Mouse (Mus musculus) liver, embryonic 12.5 days (tissue): ENCODE measurements around the gene Evl. TPM values are rescaled to one million over a fixed set of nuclear protein-coding genes. Genes with fewer than 3 reads are reported as not detected.

ENCODE experiments used
- ATAC-seq: fragments of 200-750 bp; cut with Nextera tagmentation; 2 replicates; pipeline ENCODE4 v1.8.0; 2017; ENCODE audit warnings: moderate number of reproducible peaks, mild to moderate bottlenecking, moderate library complexity
- H3K27ac ChIP-seq: fragments of 300-500 bp; sonication (generic); 2 replicates; pipeline ENCODE4 v1.5.1; 2016; ENCODE audit warnings: mild to moderate bottlenecking
- H3K27me3 ChIP-seq: fragments of 300-500 bp; sonication (generic); replicated peaks from 2 replicates; pipeline ENCODE4 v1.6.1; 2016; ENCODE audit warnings: mild to moderate bottlenecking, moderate library complexity
- H3K36me3 ChIP-seq: fragments of 300-500 bp; sonication (generic); 2 replicates; pipeline ENCODE4 v1.6.1; 2016; ENCODE audit warnings: mild to moderate bottlenecking, moderate library complexity
- H3K4me1 ChIP-seq: fragments of 300-500 bp; sonication (generic); 2 replicates; pipeline ENCODE4 v1.6.1; 2016
- H3K4me2 ChIP-seq: fragments of 300-500 bp; sonication (generic); 2 replicates; pipeline ENCODE4 v1.6.1; 2016; ENCODE audit warnings: mild to moderate bottlenecking, moderate library complexity
- H3K4me3 ChIP-seq: fragments of 300-500 bp; sonication (generic); 2 replicates; pipeline ENCODE4 v1.5.1; 2016; ENCODE audit warnings: mild to moderate bottlenecking, moderate library complexity
- H3K9ac ChIP-seq: fragments of 300-500 bp; sonication (generic); 2 replicates; pipeline ENCODE4 v1.6.1; 2016; ENCODE audit warnings: mild to moderate bottlenecking, moderate library complexity
- H3K9me3 ChIP-seq: fragments of 300-500 bp; sonication (generic); replicated peaks from 2 replicates; pipeline ENCODE4 v1.6.1; 2016; ENCODE audit warnings: mild to moderate bottlenecking, moderate library complexity
- WGBS: fragments of 180-500 bp; shearing (Covaris S2); methylation state at CpG from one replicate; pipeline ENCODE4 v1.1.7; 2016; ENCODE audit not compliant: insufficient replicate concordance; 5-methylcytosine and 5-hydroxymethylcytosine counted together
- polyA plus RNA-seq: library from polyadenylated mRNA; unstranded; fragments of >200 nt; fragmentation: Nextera tagmentation; extraction: Ambion mirVana; gene quantifications from 2 replicates; pipeline ENCODE4 v1.2.1, GENCODE M21; 2016

Evl gene
- polyA plus RNA-seq, 1 experiment from 2014 or later, result 12.9 TPM

DNA sequence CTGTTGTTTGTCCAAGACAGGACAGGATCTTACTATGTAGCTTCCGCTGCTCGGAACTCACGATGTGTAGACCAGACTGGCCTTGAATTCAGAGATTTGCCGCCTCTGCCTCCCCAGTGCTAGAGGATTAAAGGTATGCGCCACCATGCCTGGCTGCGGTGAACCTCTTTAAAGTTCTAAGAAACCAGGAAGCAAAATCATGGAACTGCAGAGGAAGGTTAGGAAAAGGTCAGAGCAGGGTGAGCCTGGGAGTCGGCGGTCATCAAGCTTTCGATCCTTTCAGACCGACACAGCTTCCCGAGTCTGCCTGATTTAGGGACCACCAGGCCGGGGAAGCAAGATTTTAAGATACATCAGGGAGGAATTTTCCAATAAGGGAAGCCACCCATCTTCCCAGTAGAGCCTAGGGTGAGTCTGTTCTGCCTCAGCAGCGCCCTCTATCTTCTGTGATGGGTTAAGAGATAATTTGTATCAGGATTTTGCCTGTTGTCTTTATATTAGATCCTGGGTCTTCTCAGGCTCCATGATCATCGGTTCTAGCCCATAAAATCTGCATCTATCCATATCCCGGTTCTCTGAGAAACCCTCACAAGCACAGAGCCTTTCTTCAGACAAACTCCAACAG is 7.2 kb upstream of the Evl start:
- H3K9ac ChIP-seq, result no peak overlapping the region
- H3K4me2 ChIP-seq, result no peak overlapping the region

DNA sequence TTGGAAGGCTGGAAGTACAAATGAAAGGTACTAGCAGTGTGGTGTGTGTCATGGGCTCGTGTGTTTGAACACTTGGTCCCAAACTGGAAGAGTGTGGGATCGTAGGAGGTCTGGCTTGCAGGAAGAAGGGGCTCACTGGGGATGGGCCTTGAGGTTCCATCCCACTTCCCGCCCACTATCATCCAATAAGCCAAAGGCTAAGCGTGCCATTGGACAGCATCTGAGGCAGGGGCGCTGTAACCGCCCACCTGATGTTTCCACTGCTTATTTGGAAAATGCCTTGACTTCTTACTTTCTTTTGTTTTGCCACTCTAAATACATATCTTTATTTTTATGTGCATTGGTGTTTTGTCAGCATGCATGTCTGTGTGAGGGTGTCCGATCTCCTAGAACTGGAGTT is 2.8 kb upstream of the Evl start:
- no peak overlapping the region for H3K9ac ChIP-seq
- ATAC-seq, result no peak
- H3K27ac ChIP-seq, result no peak overlapping the region
- no peak overlapping the region for H3K4me2 ChIP-seq
- H3K9me3 ChIP-seq, result 0 out of 2 replicates have a peak, but pooled peaks cover 3% of the 10 kb centered on the region
- no peak overlapping the region for H3K4me3 ChIP-seq
- 71% methylated on average over 7 of the region's 7 CpGs for WGBS
- H3K36me3 ChIP-seq, result no peaks in the 10 kb centered on the region
- peaks cover 19% of the 10 kb centered on the region; the same call in 1 of the 2 replicates for H3K4me1 ChIP-seq
- peaks cover 57% of the 10 kb centered on the region for H3K27me3 ChIP-seq

More for the DNA sequence above, 7.2 kb upstream of the Evl start:
- H3K27me3 ChIP-seq, result peaks cover 33% of the 10 kb centered on the region
- WGBS, result 61% methylated on average over 15 of the region's 15 CpGs
- H3K9me3 ChIP-seq, result 0 out of 2 replicates have a peak, but pooled peaks cover 3% of the 10 kb centered on the region
- H3K4me1 ChIP-seq, result no peaks in the 10 kb centered on the region
- H3K27ac ChIP-seq, result no peak overlapping the region
- H3K4me3 ChIP-seq, result no peak overlapping the region
- no peaks in the 10 kb centered on the region for H3K36me3 ChIP-seq
- no peak for ATAC-seq

DNA sequence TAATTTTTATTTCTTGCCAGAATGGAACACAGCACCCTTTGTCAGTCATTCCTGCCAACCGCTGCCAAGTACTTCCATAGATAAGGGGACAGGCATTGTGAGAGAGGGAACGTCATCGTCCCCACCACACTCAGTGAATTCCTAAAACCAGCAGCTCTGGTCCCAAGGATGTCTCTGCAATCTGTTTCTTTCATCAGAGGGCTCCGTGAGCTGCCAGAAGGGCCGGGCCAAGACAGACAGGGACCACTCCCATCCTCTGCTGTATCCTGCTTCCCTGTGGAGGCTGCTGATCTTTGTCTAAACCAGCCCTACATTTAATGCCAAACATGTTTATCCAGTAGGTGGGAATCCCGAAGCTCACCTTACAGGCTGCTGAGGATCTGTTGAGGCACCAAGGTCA is 1.4 kb upstream of the Evl start:
- no peak for ATAC-seq
- Histone ChIP-seq H3K9me3 (0 out of 2 replicates have a peak, but pooled peaks cover under 1% of the 10 kb centered on the region), H3K27ac (no peak overlapping the region), H3K36me3 (no peaks in the 10 kb centered on the region), H3K4me3 (no peak overlapping the region), H3K27me3 (peaks cover 56% of the 10 kb centered on the region), H3K4me2 (no peak overlapping the region), H3K9ac (no peak overlapping the region), H3K4me1 (peaks cover 32% of the 10 kb centered on the region; the same call in 1 of the 2 replicates)
- 30% methylated on average over 6 of the region's 6 CpGs for WGBS

DNA sequence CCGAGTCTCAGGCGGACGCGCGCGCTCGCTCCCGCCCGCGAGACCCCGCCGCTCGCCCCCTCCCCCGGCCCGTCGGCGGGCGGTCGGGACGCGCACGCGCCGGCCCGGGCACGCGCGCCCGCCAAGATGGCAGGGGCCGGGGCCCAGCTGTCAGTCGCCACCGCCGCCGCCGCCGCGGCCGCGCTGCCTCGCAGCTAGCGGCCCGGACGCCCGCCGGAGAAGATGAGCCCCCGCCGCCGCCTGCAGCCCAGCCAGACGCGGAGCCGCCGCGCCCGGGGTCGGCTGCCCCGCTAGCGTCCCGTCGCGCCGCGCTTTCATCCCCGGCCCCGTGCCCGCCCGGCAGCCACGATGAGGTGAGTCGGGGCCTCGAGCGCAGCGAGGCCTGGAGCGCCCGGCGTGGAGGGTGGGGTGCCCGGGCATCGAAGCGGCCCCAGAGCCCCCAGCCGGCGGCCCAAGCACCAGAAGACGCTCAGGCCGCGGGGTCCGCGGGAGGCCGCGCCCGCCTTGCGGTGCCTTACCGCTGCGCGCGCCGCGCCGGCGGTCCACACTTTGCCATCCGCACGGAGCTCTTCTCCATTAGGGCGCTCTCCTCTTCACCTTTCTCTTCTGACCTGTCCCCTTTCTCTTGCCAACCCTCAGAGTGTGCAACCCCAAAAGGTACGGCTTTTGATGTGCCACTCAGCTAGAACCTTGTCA is 489 bp downstream of the Evl start:
- Histone ChIP-seq H3K4me3 (peak overlapping the region; percentile 71), H3K27ac (peak overlapping the region; percentile 36; the same call in 1 of the 2 replicates)

DNA sequence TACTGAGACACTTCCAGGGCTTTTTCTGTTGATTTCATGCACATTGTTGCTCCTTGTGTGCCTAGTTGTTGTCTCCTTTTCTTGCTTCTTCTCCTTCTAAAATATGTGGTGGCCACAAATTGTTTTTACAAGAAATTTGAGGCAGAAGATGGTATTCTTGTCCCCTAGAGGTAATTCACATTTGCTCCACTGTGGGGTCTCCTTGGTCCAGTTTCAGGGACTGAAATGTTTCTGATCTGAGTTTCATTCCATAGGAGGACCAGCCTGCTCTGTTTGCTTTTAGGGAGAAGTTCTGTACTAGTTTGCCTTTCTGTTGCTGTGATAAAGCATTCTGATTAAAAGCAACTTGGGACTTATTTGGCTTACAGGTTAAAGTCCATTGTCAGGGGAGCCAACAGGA is 3.7 kb downstream of the Evl start:
- no peaks in the 10 kb centered on the region for H3K36me3 ChIP-seq
- H3K9me3 ChIP-seq, result no peaks in the 10 kb centered on the region
- peaks cover 39% of the 10 kb centered on the region; the same call in 1 of the 2 replicates for H3K4me1 ChIP-seq
- no peak for ATAC-seq
- H3K4me3 ChIP-seq, result no peak overlapping the region
- H3K4me2 ChIP-seq, result no peak overlapping the region
- peaks cover 33% of the 10 kb centered on the region for H3K27me3 ChIP-seq
- no peak overlapping the region for H3K9ac ChIP-seq
- no peak overlapping the region for H3K27ac ChIP-seq

More for the DNA sequence above, 489 bp downstream of the Evl start:
- under 1% methylated on average over 56 of the region's 100 CpGs for WGBS
- Histone ChIP-seq H3K4me2 (peak overlapping the region; percentile 90), H3K36me3 (no peaks in the 10 kb centered on the region), H3K27me3 (peaks cover 56% of the 10 kb centered on the region), H3K4me1 (peaks cover 39% of the 10 kb centered on the region; the same call in 1 of the 2 replicates), H3K9ac (peak overlapping the region; percentile 69), H3K9me3 (no peaks in the 10 kb centered on the region)
- peak; percentile 64 for ATAC-seq

DNA sequence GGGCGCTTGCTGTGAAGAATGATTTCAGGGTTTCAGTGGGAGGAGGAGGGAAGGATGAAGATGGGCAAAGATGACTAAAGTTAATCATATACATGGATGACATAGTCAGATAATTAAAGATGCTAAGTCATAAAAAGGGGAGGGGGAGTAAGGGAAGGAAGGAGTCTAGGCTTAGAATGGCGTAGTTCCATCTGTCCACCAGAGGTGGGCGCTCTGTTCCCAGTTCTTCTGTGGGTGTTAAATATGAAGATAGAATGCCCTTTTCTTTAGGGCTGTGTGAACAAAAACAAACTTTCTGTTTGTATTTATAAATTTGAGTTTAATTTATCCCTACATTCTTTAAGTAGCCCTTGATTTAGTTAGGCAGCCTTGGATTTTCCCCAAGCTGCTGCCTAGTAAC is 8.7 kb downstream of the Evl start:
- Histone ChIP-seq H3K4me1 (peaks cover 6% of the 10 kb centered on the region; the same call in 1 of the 2 replicates), H3K27ac (no peak overlapping the region), H3K4me2 (no peak overlapping the region), H3K36me3 (no peaks in the 10 kb centered on the region), H3K9ac (no peak overlapping the region), H3K27me3 (no peaks in the 10 kb centered on the region), H3K9me3 (no peaks in the 10 kb centered on the region), H3K4me3 (no peak overlapping the region)
- 69% methylated on average over 3 of the region's 3 CpGs for WGBS
- ATAC-seq, result no peak

DNA sequence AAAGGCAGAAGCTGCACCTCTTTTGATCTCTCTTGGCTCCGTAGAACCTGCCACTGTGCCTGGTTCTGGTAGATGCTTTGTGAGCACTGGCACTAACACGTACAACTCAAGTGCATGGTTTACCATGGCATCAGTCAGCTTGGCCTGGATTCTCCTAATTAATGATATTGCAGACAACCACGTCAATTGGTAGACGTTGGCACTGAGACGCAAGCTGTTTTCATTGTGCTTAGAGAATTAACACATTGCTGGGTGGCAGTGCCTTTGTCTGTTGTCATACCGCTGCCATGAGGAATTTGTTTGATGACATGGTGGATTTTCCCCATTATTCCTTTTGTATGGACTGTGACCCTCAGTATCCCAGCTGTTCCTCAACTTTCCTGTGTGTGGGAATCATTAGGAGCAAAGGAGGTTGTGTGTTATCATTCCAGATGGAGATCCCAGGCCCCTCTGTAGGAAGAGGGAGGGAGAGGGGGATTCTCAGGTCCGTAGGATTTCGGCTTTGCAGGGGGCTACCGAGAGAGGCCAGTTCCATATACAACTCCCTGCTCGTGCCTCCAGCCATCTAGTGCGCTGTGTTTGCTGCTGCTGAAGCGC is 10.5 kb downstream of the Evl start:
- no peak for ATAC-seq
- Histone ChIP-seq H3K9me3 (no peaks in the 10 kb centered on the region), H3K4me1 (no peaks in the 10 kb centered on the region), H3K4me3 (no peak overlapping the region), H3K36me3 (no peaks in the 10 kb centered on the region), H3K27me3 (no peaks in the 10 kb centered on the region), H3K4me2 (no peak overlapping the region), H3K9ac (no peak overlapping the region), H3K27ac (no peak overlapping the region)
- WGBS, result 76% methylated on average over 12 of the region's 12 CpGs

DNA sequence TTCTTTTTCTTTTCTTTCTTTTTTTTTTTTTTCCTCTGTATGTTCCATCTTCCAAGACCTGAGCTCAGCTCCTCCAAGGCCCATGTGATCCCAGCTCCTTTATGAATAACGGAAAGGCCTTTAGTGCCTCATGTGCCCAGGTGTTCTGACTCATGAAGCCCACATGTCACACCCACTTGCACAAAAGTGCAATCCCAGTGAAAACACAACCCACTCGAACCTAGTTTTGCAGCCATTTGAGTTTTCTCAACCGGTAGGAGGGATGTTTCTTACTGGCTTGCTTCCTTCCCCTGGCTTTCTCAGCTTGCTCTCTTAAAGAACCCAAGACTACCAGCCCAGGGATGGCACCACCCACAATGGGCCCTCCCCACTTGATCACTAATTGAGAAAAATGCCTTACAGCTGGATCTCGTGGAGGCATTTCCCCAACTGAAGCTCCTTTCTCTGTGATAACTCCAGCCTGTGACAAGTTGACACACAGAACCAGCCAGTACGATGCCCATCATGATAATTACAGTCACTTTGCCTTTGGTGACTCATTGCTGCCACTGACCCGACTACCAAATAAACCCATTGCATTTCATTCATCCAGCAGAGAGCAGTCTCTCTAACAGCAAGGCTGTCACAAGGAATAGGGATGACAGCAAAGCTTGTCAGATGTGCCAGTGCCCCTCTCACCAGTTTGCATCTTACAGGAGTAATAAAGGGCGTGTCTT is 24.8 kb downstream of the Evl start:
- H3K9ac ChIP-seq, result no peak overlapping the region
- no peak for ATAC-seq
- no peak overlapping the region for H3K27ac ChIP-seq
- H3K9me3 ChIP-seq, result no peaks in the 10 kb centered on the region
- no peaks in the 10 kb centered on the region for H3K36me3 ChIP-seq
- no peak overlapping the region for H3K4me3 ChIP-seq
- H3K4me2 ChIP-seq, result no peak overlapping the region
- no peaks in the 10 kb centered on the region for H3K27me3 ChIP-seq
- WGBS, result 55% methylated on average over 7 of the region's 7 CpGs
- H3K4me1 ChIP-seq, result no peaks in the 10 kb centered on the region

DNA sequence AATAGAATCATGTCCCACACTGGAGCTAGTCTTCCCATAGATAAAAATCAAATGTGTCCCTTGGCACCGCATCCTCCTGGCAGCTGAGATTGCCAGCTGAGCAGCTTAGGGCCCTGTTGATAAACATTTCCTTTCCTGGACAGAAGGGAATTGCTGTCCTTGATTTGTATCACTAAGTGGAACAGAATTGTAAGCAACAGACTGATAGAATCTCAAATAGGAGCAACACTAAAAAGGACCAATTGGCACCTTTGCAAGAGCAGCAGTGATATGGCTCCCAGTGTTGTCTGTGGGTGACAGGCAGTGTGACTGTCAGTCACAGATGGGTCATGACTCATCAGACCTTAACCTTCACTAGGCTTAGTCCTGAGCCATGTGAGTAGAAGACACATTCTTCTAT is 29.3 kb downstream of the Evl start:
- 67% methylated on average over 1 of the region's 1 CpGs for WGBS
- no peak for ATAC-seq
- Histone ChIP-seq H3K4me2 (no peak overlapping the region), H3K9me3 (no peaks in the 10 kb centered on the region), H3K4me3 (no peak overlapping the region), H3K9ac (no peak overlapping the region), H3K27ac (no peak overlapping the region), H3K36me3 (no peaks in the 10 kb centered on the region), H3K27me3 (no peaks in the 10 kb centered on the region), H3K4me1 (no peaks in the 10 kb centered on the region)

DNA sequence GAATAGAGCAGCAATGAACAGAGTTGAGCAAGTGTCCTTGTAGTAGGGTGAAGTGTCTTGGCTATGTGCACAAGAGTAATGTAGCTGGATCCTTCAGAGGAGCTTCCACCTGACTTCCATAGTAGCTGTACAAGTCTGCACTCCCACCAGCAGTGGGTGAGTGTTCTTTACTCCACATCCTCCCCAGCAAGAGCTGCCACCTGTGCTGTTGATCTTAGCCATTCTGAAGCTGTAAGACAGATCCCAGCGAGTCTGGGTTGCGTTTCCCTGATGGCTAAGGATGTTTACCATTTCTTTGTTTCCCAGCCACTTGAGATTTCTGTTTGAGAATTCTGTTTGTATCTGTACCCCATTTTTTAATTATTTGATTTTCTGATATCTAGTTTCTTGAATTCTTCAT is 35.6 kb downstream of the Evl start:
- no peak for ATAC-seq
- H3K9ac ChIP-seq, result no peak overlapping the region
- H3K27ac ChIP-seq, result no peak overlapping the region
- no peaks in the 10 kb centered on the region for H3K9me3 ChIP-seq
- H3K36me3 ChIP-seq, result no peaks in the 10 kb centered on the region
- 81% methylated on average over 2 of the region's 2 CpGs for WGBS
- H3K27me3 ChIP-seq, result no peaks in the 10 kb centered on the region
- no peak overlapping the region for H3K4me2 ChIP-seq
- no peak overlapping the region for H3K4me3 ChIP-seq
- H3K4me1 ChIP-seq, result no peaks in the 10 kb centered on the region

DNA sequence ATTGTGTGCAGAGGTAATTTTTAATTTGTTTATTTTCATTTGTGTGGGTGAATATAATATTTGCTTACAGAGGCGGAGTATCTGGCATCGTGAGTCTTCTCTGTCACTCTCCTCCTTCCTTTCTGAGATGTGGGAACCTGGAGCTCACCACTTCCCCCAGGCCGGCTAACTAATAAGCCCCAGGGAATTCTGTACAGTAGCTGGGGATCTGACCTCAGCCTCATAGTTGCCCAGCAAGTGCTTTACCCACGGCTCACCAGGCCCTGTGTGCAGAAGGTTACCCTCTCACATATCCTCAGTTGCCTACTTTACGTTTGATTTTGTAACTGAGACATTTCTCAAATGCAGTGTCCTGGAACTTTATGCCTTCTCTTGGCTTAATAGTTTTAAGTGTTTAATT is 37.1 kb downstream of the Evl start:
- WGBS, result 65% methylated on average over 5 of the region's 5 CpGs
- H3K27me3 ChIP-seq, result no peaks in the 10 kb centered on the region
- no peaks in the 10 kb centered on the region for H3K4me1 ChIP-seq
- H3K9me3 ChIP-seq, result no peaks in the 10 kb centered on the region
- H3K9ac ChIP-seq, result no peak overlapping the region
- ATAC-seq, result no peak
- H3K4me3 ChIP-seq, result no peak overlapping the region
- H3K27ac ChIP-seq, result no peak overlapping the region
- no peak overlapping the region for H3K4me2 ChIP-seq
- H3K36me3 ChIP-seq, result no peaks in the 10 kb centered on the region

DNA sequence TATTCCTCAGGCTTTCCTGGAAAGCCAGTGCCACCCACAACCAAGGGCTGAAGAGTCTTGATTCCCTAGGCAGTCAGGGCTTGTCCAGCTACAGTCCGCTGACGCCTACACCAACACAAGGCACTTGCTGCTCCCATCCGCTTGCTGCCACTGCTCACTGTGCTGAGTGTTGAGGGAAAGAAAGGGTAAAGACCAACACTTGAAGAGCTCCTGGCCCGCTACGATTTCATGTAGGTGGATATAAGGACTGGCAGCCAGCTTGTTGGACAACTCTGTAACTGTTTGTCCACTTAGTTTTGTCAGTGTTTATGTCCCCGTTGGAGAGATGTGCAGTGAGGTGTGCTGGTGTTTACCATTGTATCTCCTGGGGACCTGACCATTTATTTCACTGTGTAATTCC is 38.3 kb downstream of the Evl start:
- H3K4me2 ChIP-seq, result no peak overlapping the region
- no peak for ATAC-seq
- H3K4me3 ChIP-seq, result no peak overlapping the region
- no peaks in the 10 kb centered on the region for H3K27me3 ChIP-seq
- H3K36me3 ChIP-seq, result no peaks in the 10 kb centered on the region
- WGBS, result 81% methylated on average over 6 of the region's 6 CpGs
- H3K9me3 ChIP-seq, result no peaks in the 10 kb centered on the region
- H3K4me1 ChIP-seq, result no peaks in the 10 kb centered on the region
- no peak overlapping the region for H3K27ac ChIP-seq
- H3K9ac ChIP-seq, result no peak overlapping the region
